Mouse (Mus musculus) bone marrow macrophage, adult 2 months (primary cell): ENCODE results near the gene Ccm2. TPM values are rescaled to one million over a fixed set of nuclear protein-coding genes. Genes with fewer than 3 reads are reported as not detected.
A peak's percentile ranks its signal among the peaks of the same experiment; 100 is the strongest.

Source experiments
- H3K27ac ChIP-seq: 2 replicates; pipeline ENCODE4 v1.5.1; 2012; ENCODE audit warnings: low read depth, low read length; ENCODE audit not compliant: insufficient read depth
- H3K4me1 ChIP-seq: 2 replicates; pipeline ENCODE4 v1.6.1; 2012; ENCODE audit warnings: low read length; ENCODE audit not compliant: control insufficient read depth, insufficient read depth
- H3K4me3 ChIP-seq: 2 replicates; pipeline ENCODE4 v1.5.1; 2012; ENCODE audit warnings: mild to moderate bottlenecking, low read length, moderate library complexity; ENCODE audit not compliant: insufficient read depth
- CTCF ChIP-seq: IDR thresholded peaks from 2 replicates; pipeline ENCODE4 v1.5.1; 2012; ENCODE audit warnings: low read depth, mild to moderate bottlenecking, low read length, moderate library complexity
- POLR2A ChIP-seq: IDR thresholded peaks from 2 replicates; pipeline ENCODE4 v1.6.1; 2012; ENCODE audit warnings: mild to moderate bottlenecking, low read depth, low read length, borderline replicate concordance
- polyA plus RNA-seq: library from polyadenylated mRNA; stranded (reverse); fragments of >200 nt; gene quantifications from 2 replicates; pipeline ENCODE4 v1.2.4, GENCODE M21; 2012; ENCODE audit not compliant: missing spikeins, insufficient read depth, insufficient read length

Ccm2 gene
- 70.8 and 88.9 TPM in 2 replicates for polyA plus RNA-seq

- TF ChIP-seq CTCF (no peak), POLR2A (no peak)
- H3K4me1 ChIP-seq: peaks cover 9% of the 10 kb centered on the region
- H3K4me3 ChIP-seq: peak within 1 kb of the TSS; percentile 96
- H3K27ac ChIP-seq: peak within 1 kb of the TSS; percentile 89
Observed at GRCm38 (mm10) chr11:6546205-6547013, at the start of gene Ccm2. Gene Ccm2 (plus strand): TSS chr11:6546887.

- TF ChIP-seq POLR2A (no peak), CTCF (no peak)
- H3K4me1 ChIP-seq: peaks cover 2% of the 10 kb centered on the region
- H3K4me3 ChIP-seq: no peak overlapping the region
- no peak overlapping the region for H3K27ac ChIP-seq
Observed at GRCm38 (mm10) chr11:6497311-6497948, 49.3 kb upstream of the Ccm2 start.

GRCm38 (mm10) chr11:6502506-6502905 lies 44.2 kb upstream of the Ccm2 start:
- H3K4me3 ChIP-seq: no peak overlapping the region
- peaks cover 11% of the 10 kb centered on the region for H3K4me1 ChIP-seq
- TF ChIP-seq CTCF (no peak), POLR2A (no peak)
- no peak overlapping the region for H3K27ac ChIP-seq

GRCm38 (mm10) chr11:6504226-6504625 lies 42.5 kb upstream of the Ccm2 start:
- H3K4me1 ChIP-seq: peaks cover 18% of the 10 kb centered on the region
- TF ChIP-seq POLR2A (no peak), CTCF (no peak)
- no peak overlapping the region for H3K27ac ChIP-seq
- no peak overlapping the region for H3K4me3 ChIP-seq

- TF ChIP-seq CTCF (no peak), POLR2A (no peak)
Observed at GRCm38 (mm10) chr11:6504689-6505088, 42.0 kb upstream of the Ccm2 start.

GRCm38 (mm10) chr11:6506516-6506915 lies 40.2 kb upstream of the Ccm2 start:
- Histone ChIP-seq H3K27ac (no peak overlapping the region), H3K4me3 (no peak overlapping the region), H3K4me1 (peaks cover 18% of the 10 kb centered on the region)
- TF ChIP-seq CTCF: no peak
- TF ChIP-seq POLR2A: no peak

More at GRCm38 (mm10) chr11:6504689-6505088, 42.0 kb upstream of the Ccm2 start:
- Histone ChIP-seq H3K4me3 (no peak overlapping the region), H3K4me1 (peaks cover 18% of the 10 kb centered on the region), H3K27ac (no peak overlapping the region)

GRCm38 (mm10) chr11:6508269-6508876 lies 38.3 kb upstream of the Ccm2 start:
- H3K4me3 ChIP-seq: no peak overlapping the region
- H3K4me1 ChIP-seq: peaks cover 18% of the 10 kb centered on the region
- TF ChIP-seq CTCF (no peak), POLR2A (no peak)
- H3K27ac ChIP-seq: peak overlapping the region; percentile 23; the same call in 1 of the 2 replicates

- no peak for TF ChIP-seq CTCF
- TF ChIP-seq POLR2A: no peak
- Histone ChIP-seq H3K27ac (no peak overlapping the region), H3K4me1 (peaks cover 8% of the 10 kb centered on the region), H3K4me3 (no peak overlapping the region)
Observed at GRCm38 (mm10) chr11:6514837-6515236, 31.9 kb upstream of the Ccm2 start.

- H3K27ac ChIP-seq: peak overlapping the region; percentile 78
Observed at GRCm38 (mm10) chr11:6519491-6520033, 27.1 kb upstream of the Ccm2 start.

More at GRCm38 (mm10) chr11:6519491-6520033, 27.1 kb upstream of the Ccm2 start:
- Histone ChIP-seq H3K4me1 (peaks cover 17% of the 10 kb centered on the region), H3K4me3 (peak overlapping the region; percentile 84)
- no peak for TF ChIP-seq POLR2A
- no peak for TF ChIP-seq CTCF
